Mouse (Mus musculus) brown adipose tissue, adult 24 weeks (tissue): ENCODE results near the gene Elavl4. TPM values are rescaled to one million over a fixed set of nuclear protein-coding genes. Genes with fewer than 3 reads are reported as not detected.

Experiments
- H3K27ac ChIP-seq: fragments of 200-500 bp; replicated peaks from 2 replicates; pipeline ENCODE4 v1.5.1; 2012; ENCODE audit warnings: low read depth, mild to moderate bottlenecking, low read length
- H3K4me1 ChIP-seq: fragments of 200-500 bp; 2 replicates; pipeline ENCODE4 v1.6.1; 2012; ENCODE audit warnings: low read length, mixed read lengths; ENCODE audit not compliant: control insufficient read depth, insufficient read depth, insufficient read length
- H3K4me3 ChIP-seq: fragments of 200-500 bp; 2 replicates; pipeline ENCODE4 v1.5.1; 2012; ENCODE audit warnings: low read depth, mild to moderate bottlenecking, low read length, moderate library complexity; ENCODE audit not compliant: insufficient read depth
- polyA plus RNA-seq: library from polyadenylated mRNA; stranded (reverse); fragments of >200 nt; gene quantifications from 2 replicates; pipeline ENCODE4 v1.2.4, GENCODE M21; 2012; ENCODE audit not compliant: missing spikeins, insufficient read depth, insufficient read length

Elavl4 gene
- polyA plus RNA-seq, 1 experiment, result 0.44 TPM

- Histone ChIP-seq H3K4me1 (no peaks in the 10 kb centered on the region), H3K27ac (no peak overlapping the region), H3K4me3 (no peak overlapping the region)
Observed at GRCm38 (mm10) chr4:110161600-110161999, 190.1 kb downstream of the Elavl4 start.

DNA sequence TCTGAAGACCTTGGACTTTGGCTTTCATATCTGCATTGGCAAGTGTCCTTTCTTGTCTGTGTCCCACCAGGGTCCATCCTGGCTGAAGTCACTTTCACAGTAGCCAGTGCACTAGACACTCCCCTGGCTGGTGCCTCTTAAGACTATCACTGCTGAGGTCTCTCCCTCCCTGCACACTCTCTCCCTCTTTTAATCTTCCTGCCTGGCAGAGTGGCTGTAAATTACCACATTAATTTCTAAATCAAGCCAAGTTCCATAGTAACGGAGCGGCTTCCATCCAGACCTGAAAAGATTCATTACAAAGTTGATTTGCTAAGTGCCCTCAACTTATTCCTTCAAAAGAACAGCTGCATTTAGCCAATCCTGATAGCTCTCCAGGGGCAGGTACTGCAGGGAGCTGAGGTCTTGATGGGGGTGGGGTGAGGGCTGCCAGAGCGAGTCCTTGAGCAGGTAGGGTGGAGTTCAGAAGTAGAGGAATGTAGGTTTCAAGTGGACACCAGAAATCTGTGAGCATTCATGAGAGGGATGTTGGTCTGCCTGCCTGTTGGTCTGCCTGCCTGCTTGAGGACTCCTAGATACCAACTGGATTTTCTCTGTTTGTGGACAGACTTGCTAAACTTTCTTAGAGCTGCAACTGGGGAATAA, 194.1 kb downstream of the Elavl4 start:
- Histone ChIP-seq H3K4me3 (no peak overlapping the region), H3K27ac (no peak overlapping the region), H3K4me1 (no peaks in the 10 kb centered on the region)

DNA sequence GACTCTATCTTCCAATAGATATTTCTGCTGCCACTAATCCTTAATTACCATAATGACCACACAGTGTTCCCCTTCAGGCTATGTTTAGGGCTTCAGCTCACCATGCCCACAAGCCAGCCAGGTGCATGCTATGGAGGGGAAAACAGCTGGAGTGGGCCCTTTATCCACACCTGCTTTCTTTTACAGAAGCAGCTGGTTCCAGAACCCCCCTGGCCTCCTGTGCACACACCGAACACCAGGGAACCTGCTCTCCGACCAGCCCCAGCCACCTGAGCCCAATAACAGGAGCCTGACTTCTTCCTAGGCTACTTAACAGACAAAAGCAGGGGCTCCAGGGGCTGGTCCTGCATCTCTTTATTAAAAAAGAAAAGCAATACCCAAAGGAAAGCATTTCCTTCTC, 195.8 kb downstream of the Elavl4 start:
- Histone ChIP-seq H3K4me1 (no peaks in the 10 kb centered on the region), H3K27ac (no peak overlapping the region), H3K4me3 (no peak overlapping the region)

Other genes starting within 250 kb of the Elavl4 start
- not detected in 2 replicates for gene Agbl4, start 45.8 kb upstream of the Elavl4 start, polyA plus RNA-seq